Comparison of ENCODE assay signal across 8 mouse cellular contexts in the genomic region with DNA sequence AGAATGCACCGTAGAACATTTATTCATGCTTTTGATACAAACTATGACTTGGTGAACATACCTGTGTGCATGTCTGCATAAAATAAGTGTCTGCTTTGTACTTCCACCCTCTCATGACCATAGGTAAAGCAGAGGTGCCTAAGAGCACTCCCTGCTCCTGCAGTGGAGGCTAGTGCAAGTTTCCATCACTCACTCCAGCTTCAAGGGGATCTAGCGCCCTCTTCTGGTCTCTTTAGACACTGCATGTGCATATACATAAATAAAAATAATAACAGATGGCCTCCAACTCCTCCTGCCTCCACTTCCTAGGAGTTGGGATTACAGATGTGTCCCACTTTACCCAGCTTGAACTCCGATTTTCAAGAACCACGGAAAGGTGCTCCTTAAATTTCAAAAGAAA. TPM values are rescaled to one million over a fixed set of nuclear protein-coding genes. Genes with fewer than 3 reads are reported as not detected.
DNase-seq lines count a peak whose midpoint lies in the region; ATAC-seq and TF ChIP-seq lines count a peak whose summit lies in the region.
"Had no signal": no experiment of that assay in that cellular context is flagged by ENCODE, and none has a peak within 500 bp of the region (broad histone marks: within the 10 kb centered on the region; RNA-seq: fewer than 3 reads in every experiment).

No protein-coding gene starts in this region.

- H3K4me2 ChIP-seq in kidney, embryonic 16.5 days (replicated peaks; ENCODE audit: low read depth, low read length), result no peak overlapping the region
- H3K4me2 ChIP-seq in lung, postnatal 0 days (replicated peaks; ENCODE audit: low read depth, low read length), result no peak overlapping the region
- H3K4me2 ChIP-seq: heart, embryonic 13.5 days had no signal

- peak; percentile 52 for DNase-seq in kidney, adult 2 months
- DNase-seq in MEL-GATA-1-ER (ENCODE audit: extremely low read depth, low read depth), result peak; percentile 41
- peak; percentile 23 for DNase-seq in embryo, embryonic 9.5 days (ENCODE audit: extremely low spot score)
- DNase-seq in lung, postnatal 0 days (ENCODE audit: low spot score), result peak; percentile 48
- DNase-seq in thymus, postnatal 14 days, result peak; percentile 62

- no peak for TF ChIP-seq POLR2A in kidney, adult 2 months (IDR thresholded peaks at IDR 0.05; ENCODE audit: low read depth, low read length)

- no peak for ATAC-seq in kidney, embryonic 16.5 days (ENCODE audit: low FRiP score, low TSS enrichment)
- ATAC-seq in CD4-positive, CD25-positive, alpha-beta regulatory T cell, adult 4 months, result peak; percentile 74
- ATAC-seq in lung, postnatal 0 days, result no peak

- H3K4me1 ChIP-seq in kidney, adult 2 months (ENCODE audit: control insufficient read depth, insufficient read depth, low read length), result no peaks in the 10 kb centered on the region
- no peaks in the 10 kb centered on the region for H3K4me1 ChIP-seq in kidney, embryonic 16.5 days (ENCODE audit: insufficient read depth, low read length)
- H3K4me1 ChIP-seq in lung, postnatal 0 days (ENCODE audit: insufficient read depth, low read depth, low read length), result no peaks in the 10 kb centered on the region

- no peak for TF ChIP-seq EP300 in lung, postnatal 0 days (IDR thresholded peaks at IDR 0.05)

- no peak overlapping the region for H3K9ac ChIP-seq in kidney, embryonic 16.5 days (replicated peaks; ENCODE audit: low read length)
- no peak overlapping the region for H3K9ac ChIP-seq in lung, postnatal 0 days (replicated peaks; ENCODE audit: low read depth)
- H3K9ac ChIP-seq: heart, embryonic 13.5 days had no signal

- H3K27ac ChIP-seq in kidney, adult 2 months (ENCODE audit: insufficient read depth, low read depth, low read length), result no peak overlapping the region
- no peak overlapping the region for H3K27ac ChIP-seq in kidney, embryonic 16.5 days (ENCODE audit: low read length)
- H3K27ac ChIP-seq in lung, postnatal 0 days (ENCODE audit: low read length), result no peak overlapping the region
- H3K27ac ChIP-seq: heart, embryonic 13.5 days had no signal

- 60% methylated on average over 4 of the region's 4 CpGs for WGBS in kidney, adult 2 months
- 67% methylated on average over 4 of the region's 4 CpGs for WGBS in kidney, embryonic 16.5 days
- 65% methylated on average over 4 of the region's 4 CpGs for WGBS in lung, postnatal 0 days

- peak; percentile 65 for TF ChIP-seq CTCF in kidney, adult 2 months (conservative IDR thresholded peaks at IDR 0.05; ENCODE audit: insufficient read depth, insufficient read length, low read depth, low read length)
- TF ChIP-seq CTCF in lung, postnatal 0 days (IDR thresholded peaks at IDR 0.05), result peak; percentile 71

- H3K4me3 ChIP-seq in kidney, adult 2 months (ENCODE audit: insufficient read depth, low read depth, low read length), result no peak overlapping the region
- no peak overlapping the region for H3K4me3 ChIP-seq in kidney, embryonic 16.5 days (ENCODE audit: low read length)
- H3K4me3 ChIP-seq in lung, postnatal 0 days (ENCODE audit: low read depth, low read length), result no peak overlapping the region
- H3K4me3 ChIP-seq: heart, embryonic 13.5 days had no signal

- H3K27me3 ChIP-seq in kidney, adult 2 months (replicated peaks; ENCODE audit: control insufficient read depth, insufficient read depth, low read length), result no peaks in the 10 kb centered on the region
- H3K27me3 ChIP-seq in kidney, embryonic 16.5 days (ENCODE audit: insufficient read depth, low read length), result no peaks in the 10 kb centered on the region
- H3K27me3 ChIP-seq in lung, postnatal 0 days (replicated peaks; ENCODE audit: insufficient read depth, low read length), result no peaks in the 10 kb centered on the region
- H3K27me3 ChIP-seq: heart, embryonic 13.5 days had no signal

- H3K36me3 ChIP-seq in kidney, adult 2 months (ENCODE audit: control insufficient read depth, insufficient read depth, low read length), result no peaks in the 10 kb centered on the region; the same call in 1 of the 2 replicates
- peaks cover 49% of the 10 kb centered on the region for H3K36me3 ChIP-seq in kidney, embryonic 16.5 days (ENCODE audit: insufficient read depth, low read length)
- peaks cover 31% of the 10 kb centered on the region for H3K36me3 ChIP-seq in lung, postnatal 0 days (ENCODE audit: insufficient read depth, low read length)

- peaks cover 6% of the 10 kb centered on the region for H3K9me3 ChIP-seq in kidney, embryonic 16.5 days (ENCODE audit: low read length)
- no peaks in the 10 kb centered on the region for H3K9me3 ChIP-seq in lung, postnatal 0 days (ENCODE audit: low read length)

RNA-seq across cellular contexts. Expression of gene Nfu1, which starts 7.9 kb away (rescaled TPM):
- polyA plus RNA-seq in kidney, adult 2 months (2012; rRNA removed), result 232 and 303 TPM in 2 replicates
- 97.9 and 99.2 TPM in 2 replicates for polyA plus RNA-seq in kidney, embryonic 16.5 days (2015; fragmentation: Nextera tagmentation; extraction: Ambion mirVana)
- 100 to 1,000 TPM; 145 to 167 TPM for polyA plus RNA-seq in CD4-positive, CD25-positive, alpha-beta regulatory T cell, adult 4 months (2017; shearing (Covaris generic))
- 70.7 and 72.9 TPM in 2 replicates for polyA plus RNA-seq in lung, postnatal 0 days (2015; fragmentation: Nextera tagmentation; extraction: Ambion mirVana)

RNA-seq across cellular contexts. Expression of gene Gfpt1, which starts 25.7 kb away (rescaled TPM):
- polyA plus RNA-seq in kidney, adult 2 months (2012; rRNA removed), result 10.3 and 11.9 TPM in 2 replicates
- polyA plus RNA-seq in kidney, embryonic 16.5 days (2015; fragmentation: Nextera tagmentation; extraction: Ambion mirVana), result 18.1 and 20.7 TPM in 2 replicates
- 10 to 100 TPM; 21.8 to 27.7 TPM for polyA plus RNA-seq in CD4-positive, CD25-positive, alpha-beta regulatory T cell, adult 4 months (2017; shearing (Covaris generic))
- polyA plus RNA-seq in lung, postnatal 0 days (2015; fragmentation: Nextera tagmentation; extraction: Ambion mirVana), result 10.8 and 11.5 TPM in 2 replicates
